Mouse (Mus musculus): ENCODE measurements around the gene Col15a1.
A peak's percentile ranks its signal among the peaks of the same experiment; 100 is the strongest.

The Col15a1 gene

DNA sequence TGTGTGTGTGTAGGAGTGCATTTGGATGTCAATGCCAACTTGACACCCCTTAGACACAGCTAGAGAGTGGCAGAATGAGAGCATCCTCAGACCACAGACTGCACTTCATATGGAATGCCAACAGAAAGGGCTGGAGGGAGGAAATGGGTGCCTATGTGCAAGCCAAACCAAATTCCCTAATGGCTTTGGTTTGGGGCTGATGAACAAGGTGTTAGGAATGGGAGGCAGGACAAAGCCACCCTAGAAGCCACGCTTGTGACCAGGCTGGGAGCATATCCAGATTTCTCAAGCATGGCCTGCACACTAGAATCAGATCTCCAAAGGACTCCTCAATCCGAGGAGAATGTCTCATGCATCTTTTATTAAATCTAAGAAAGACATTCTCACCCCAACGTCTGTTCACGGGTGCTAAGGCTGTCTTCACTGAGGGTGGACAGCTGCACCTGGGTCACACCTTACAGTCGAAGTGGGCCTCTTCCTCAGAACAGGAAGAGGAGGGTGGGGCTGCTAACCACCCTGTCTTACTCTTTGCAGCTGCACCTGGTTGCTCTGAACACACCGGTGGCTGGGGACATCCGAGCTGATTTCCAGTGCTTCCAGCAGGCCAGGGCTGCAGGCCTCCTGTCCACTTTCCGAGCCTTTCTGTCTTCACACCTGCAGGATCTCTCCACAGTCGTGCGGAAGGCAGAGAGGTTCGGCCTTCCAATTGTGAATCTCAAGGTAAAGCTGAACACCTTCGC lies 102.1 kb downstream of the Col15a1 start:
- DNase-seq (ENCODE audit: low spot score): no peak

DNA sequence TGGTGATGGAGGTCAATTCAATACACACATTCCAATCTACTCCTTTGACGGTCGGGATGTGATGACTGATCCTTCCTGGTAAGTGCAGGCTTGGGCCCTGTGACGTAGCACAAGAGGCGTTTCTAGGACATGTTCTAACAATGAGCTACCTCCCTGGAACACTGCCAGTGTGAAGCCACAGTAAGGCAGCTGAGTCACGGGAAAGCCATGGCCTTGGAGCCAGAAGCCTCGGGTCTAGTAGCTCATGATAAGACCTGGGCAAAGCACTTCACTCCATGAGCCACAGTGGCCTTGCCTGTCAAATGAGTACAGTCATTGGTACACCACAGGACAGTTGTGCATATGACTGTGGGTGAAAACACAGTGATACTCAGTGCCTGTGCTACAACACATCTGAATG lies 102.9 kb downstream of the Col15a1 start:
- peak; percentile 83 for DNase-seq (ENCODE audit: low spot score)

DNA sequence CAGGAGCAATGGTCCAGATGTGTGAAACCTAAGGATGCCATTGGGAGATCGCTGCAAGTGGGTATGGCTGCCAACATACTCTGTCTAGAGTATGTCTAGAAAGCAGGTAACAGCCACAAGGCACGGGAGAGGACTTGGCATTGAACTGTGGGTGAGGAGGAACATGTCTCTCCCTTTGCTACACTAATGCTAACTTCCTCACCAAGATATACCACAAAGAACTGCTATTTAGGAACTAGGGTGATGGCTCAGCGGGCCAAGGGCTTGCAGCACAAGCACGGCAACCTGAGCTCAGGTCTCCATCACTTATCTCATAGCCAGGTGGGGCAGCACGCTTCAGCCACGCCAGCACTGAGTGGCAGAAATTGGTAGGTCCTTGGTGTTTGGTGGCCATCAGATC lies 103.5 kb downstream of the Col15a1 start:
- DNase-seq (ENCODE audit: low spot score): no peak

DNA sequence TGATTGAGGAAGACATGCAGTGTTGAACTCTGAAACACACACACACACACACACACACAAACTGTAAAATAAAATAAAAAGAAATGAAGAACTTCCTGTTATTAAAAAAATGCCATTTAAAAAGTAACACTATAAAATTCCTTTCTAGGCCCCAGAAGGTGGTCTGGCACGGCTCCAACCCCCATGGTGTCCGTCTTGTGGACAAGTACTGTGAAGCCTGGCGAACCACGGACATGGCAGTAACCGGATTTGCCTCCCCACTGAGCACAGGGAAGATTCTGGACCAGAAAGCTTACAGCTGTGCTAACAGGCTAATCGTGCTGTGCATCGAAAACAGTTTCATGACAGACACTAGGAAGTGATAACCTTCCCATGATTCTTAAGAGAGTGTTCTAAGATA lies 104.0 kb downstream of the Col15a1 start:
- no peak for DNase-seq (ENCODE audit: low spot score)

DNA sequence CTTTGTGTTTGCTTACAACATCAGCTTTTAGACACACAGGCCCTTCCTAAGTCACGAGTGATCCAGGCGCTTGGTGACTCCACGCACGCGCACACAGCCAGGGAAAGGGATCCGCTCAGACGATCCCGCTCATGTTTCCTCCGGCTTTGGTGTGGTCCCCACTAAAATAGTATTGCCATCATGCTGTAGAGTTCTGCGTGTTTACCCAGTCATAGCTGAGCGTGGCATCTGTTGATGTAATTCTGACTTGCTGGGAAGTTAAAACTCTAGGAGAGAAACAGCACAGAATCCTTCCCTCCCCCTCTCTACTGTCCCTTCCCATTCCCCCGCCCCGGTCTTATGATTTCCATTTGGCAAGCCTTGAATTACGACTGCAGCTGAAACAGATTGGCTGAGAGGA lies 104.7 kb downstream of the Col15a1 start:
- DNase-seq (ENCODE audit: low spot score): no peak

DNA sequence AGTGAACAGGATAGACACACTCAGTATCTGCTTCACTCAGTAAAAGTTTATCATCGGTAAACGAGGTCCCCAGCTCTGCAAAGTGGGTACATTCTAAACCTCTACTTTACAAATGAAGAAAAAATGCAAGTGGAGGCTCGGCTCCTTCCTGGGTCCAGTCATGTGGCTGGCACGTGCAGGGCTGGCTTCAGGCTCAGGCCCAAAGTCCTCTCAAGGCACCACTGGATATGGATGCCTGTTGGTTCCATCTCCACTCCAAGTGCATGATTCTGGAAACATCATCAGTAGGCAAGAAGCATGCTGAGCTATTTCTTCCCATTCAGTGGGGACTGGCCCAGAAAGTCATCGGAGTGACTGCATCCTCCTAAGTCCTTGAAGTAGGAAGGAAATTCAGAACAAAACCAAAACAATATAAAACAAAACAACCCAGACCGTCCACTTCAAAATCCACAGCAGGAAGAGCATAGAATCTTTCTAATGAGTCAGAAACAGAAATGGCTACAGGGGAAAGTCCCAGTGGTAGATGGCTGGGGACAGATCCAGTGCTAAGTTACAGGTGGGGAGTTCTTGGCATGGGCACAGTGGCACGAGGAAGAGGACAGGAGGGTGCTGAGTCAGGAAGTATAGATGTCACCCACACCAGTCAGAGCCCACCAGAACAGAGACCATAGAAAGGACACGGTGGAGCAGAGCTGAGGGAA lies 105.9 kb downstream of the Col15a1 start:
- DNase-seq (ENCODE audit: low spot score): no peak

DNA sequence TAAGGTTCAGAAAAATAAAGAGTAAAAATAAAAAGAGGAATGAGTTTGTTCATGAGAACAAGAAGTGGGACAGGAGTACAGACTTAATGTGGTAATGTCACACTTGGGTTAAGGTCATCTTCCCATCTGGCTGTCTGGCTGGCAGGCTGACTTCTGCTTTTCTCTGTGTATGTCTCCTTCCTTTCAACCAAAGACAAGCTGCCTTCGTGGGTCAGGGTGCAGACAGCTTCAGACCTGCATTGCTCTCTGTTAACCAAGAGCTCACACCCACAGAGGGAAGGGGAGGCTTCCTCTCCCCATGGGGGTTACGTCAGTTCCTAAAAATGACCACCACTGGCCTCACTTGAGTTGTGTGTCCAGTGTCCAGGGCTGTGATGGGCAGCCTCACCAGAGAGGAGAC lies 107.5 kb downstream of the Col15a1 start:
- no peak for DNase-seq (ENCODE audit: low spot score)

DNA sequence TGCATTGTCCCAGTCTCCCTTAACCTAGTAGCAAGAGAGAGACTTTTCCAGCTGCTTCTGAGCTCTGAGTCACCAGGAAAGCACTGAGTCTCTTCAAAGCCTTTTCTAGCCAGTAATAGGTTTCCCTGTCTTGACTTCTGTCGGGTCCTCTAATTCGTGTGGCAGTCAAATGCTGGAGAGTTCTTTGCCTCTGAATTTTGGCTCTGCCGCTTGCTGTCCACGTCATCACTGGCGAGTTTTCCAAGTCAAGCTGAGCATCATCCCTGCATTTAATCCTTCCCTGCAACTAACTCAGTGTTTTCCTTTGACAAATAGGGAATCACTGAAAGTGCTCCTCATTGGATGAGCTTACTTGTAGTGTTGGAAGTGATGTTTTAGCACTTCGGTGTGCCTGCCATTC lies 108.5 kb downstream of the Col15a1 start:
- peak; percentile 42 for DNase-seq (ENCODE audit: low spot score)

DNA sequence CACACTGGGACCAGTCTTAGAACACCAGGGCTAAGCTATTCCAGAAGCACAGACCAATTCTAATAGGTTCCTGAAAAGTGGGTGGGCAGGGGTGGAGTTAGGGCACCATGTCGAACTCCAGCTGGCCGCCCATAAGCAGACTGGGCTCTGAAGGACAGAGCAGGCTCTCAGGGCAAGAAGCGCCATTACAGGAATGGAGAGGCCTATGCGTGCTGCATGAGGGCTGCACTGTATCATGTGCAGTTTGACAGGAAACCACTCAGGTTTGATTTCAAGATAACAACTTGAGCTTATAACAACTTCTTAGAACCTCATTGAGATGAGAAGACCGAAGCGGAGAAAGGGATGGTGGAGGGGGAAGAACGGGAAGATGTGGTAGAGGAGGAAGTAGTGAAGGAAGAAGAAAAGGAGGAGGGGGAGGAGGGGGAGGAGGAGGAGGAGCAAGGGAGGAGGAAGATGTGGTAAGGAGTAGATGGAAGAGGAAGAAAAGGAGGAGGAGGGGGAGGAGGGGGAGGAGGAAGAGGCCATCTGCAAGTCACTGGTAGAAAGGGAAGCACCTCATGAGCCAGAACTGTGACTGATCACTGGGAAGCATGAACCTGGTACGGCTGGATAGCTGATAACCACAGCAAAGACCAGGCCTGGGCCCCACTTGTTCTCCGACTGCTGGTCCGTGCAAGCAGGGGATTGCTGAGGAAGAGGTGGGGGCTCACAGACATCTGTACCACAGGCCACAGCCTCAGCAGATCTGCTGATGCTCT lies 111.8 kb downstream of the Col15a1 start:
- DNase-seq (ENCODE audit: low spot score): no peak

DNA sequence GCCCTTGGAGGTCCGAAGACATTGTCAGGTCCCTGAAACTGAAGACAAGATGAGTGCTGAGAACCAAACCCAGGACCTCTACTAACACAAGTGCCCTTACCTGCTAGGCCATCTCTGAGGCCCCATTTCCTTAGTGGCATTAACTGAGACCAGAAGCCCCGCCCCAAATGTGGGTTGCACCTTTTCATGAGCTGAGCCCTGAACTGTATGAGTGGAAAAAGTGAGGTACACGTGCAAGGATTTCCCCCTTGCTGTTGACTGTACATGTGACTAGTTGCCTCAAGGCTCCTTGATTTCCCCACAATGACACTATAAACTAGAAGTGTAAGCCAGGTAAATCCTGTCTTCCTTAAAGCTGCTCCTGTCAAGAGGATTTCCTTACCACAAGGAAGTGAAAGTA lies 114.4 kb downstream of the Col15a1 start:
- DNase-seq (ENCODE audit: low spot score): no peak

DNA sequence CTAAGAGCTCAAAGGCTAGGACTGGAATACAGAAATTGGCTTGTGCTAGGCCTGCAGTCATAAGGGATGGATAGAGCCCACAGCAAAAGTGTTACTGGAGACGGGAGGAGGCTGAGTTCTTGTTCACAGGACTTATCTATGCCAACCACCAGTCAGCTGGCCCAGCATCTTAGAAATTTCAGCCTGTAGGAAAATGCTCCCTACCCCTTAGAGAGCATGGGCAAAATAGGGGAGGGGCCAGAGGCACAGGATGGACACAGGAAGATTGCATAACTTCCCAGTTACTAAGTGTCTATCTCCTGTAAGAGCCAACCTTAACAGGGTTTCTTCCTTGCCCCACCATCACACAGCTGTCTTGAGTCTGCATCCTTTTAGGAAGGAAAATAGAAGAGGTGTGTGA lies 116.2 kb downstream of the Col15a1 start:
- no peak for DNase-seq (ENCODE audit: low spot score)

DNA sequence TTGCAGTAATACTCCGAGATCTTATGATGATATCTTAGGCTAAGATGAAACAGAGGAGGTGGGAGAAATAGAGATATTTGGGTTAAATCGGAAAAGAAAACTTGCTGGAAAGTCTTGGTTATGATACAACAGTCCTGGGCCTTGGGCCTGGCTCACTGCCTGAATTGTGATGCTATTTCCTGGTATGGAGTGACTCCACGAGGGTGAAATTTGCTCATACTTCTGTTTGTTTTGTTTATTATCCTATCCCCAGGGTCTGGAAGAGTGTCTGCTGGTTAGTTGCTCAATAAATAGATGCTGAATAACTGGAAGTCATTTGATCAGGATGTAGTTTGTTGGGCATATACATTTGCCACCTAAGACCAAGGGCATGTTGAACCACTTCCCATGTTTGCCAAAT lies 119.8 kb downstream of the Col15a1 start:
- no peak for DNase-seq (ENCODE audit: low spot score)

DNA sequence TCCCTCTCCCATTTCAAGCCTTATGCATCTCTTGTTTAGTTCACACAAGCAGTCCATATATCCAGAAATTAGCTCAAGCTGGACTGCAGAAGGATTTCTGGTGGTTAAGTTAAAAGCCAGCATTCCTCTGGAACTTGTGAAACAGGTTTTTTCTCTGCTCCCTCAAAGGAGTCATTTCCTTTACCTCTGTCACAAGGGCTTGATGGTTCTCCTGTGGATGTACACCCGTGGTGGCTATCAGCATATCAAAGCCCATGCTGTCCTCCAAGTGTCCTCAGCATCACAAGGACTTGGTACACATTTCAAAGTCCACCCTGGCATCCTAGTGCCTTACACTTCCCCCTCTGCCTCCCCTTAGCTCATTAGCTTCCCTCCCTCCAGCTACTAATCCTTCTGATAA lies 121.3 kb downstream of the Col15a1 start:
- DNase-seq (ENCODE audit: low spot score): no peak

DNA sequence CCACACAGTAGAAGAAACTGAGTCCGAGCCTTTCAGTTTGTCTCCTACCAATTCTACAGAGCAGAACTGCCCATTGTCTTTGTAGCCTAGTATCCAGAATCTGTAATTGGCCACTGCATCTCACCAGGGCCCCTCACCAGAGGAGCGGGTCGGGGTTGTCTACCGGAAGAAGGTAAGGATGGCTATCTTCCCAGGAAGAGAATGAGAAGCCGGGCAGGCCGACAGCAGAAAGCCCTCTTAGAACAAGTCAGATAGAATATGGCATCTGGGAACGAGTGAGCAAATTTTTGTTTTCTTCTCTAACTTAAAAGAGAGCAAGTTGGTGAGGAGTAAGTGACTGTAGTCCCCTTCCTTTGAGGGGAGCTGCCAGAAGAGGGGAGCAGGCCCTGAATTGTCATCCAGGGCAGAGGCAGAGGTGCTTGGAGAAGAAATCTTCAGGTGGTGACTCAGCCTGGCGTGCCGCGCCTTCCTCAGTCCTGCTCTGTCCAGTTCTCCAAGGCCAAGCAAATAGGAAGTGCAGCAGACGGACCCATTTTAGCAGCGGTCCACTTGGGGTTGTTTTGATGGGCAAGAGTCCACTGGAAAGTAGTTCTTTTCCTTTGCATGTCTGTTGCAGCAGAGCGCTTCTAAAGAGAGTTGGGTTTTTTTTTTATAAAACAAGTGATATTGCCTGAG lies 122.6 kb downstream of the Col15a1 start:
- DNase-seq (ENCODE audit: low spot score): peak; percentile 32

DNA sequence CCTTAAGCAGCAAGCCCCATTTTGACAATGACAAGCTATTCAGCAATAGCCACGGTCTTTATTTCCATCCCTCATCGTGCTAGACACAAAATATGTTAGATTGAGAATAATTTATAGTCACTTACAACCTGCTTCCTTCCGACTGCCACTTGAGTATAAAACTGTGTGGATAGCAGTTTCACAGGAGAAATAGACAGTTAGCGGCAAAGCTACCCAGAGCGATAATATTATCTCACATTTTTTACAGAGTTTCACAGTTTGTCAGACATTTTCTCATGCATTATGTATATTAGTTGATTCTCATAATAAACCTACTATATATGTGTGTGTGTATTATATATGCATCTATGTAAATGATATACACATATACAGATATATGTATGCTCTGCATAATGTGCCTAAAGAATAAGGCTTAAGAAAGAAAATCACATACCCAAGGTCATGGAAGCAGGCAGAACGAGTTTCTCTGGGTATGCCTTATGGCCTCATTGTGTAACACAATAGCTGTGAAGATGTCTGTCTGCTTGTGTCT lies 124.9 kb downstream of the Col15a1 start:
- no peak for DNase-seq (ENCODE audit: low spot score)

DNA sequence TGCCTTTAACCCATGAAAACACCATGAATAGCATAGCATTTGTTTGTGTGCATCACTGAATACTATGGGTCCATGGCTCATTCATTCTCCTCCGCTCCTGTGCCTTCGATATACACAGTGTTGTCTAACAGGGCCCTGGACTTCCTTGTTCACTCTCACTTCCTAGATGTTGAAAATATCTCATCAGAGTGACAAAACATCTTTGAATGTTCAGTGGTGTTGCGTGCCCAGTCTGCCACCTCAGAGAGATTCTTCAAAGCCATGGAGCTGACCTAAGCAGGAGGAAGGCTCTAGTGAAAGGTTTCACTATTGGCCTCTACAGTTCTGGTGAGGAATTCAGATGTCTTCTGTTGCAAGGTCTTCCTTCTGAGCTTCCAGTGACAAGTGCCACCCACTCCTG lies 125.6 kb downstream of the Col15a1 start:
- no peak for DNase-seq (ENCODE audit: low spot score)

DNA sequence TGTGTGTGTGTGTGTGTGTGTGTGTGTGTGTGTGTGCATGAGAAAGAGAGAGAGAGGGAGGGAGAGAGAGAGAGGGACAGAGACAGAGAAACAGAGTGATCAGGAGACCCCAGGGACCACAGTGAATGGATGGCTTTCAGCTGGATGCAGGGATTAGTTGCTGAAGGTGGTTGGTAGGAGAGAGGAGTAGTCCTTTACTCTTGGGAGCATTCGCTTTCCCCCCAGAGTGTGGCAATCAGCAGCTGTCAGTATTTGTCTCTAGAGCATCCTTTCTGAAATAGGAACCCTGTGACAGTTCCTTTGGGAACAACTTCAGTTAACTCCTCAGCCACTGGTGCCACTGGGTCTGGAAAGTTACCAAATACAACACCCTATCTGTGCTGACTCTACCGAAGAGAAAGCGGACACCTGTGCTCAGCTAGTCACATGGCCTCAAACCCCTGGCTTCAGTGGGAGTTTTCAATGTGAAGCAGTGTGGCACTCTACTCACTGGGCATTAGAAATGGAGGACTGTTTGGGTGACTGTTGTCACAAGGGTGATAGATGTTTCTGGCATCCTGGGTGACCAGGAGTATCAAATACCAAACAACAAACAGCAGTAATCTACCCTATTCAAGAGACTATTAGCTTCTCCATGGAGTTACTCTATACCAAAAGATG lies 129.1 kb downstream of the Col15a1 start:
- DNase-seq (ENCODE audit: low spot score): no peak

DNA sequence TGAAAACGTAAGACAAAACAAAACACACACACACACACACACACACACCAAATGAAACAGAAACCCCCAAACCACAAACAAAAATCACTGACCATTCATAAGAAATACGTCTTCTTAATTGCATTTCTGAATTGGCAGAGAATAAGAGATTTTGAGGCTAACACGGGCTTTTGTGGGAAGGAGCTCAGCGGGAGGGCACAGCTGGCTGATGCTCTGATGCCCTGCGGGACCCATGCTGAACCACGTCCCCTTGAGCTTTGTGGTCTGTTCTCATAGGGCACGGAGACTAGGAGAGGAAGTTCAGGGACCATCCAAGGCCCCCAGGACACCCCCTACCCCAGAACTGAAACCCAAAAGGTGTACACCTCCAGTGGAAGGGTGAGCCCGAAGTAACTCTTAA lies 134.7 kb downstream of the Col15a1 start:
- no peak for DNase-seq (ENCODE audit: low spot score)

DNA sequence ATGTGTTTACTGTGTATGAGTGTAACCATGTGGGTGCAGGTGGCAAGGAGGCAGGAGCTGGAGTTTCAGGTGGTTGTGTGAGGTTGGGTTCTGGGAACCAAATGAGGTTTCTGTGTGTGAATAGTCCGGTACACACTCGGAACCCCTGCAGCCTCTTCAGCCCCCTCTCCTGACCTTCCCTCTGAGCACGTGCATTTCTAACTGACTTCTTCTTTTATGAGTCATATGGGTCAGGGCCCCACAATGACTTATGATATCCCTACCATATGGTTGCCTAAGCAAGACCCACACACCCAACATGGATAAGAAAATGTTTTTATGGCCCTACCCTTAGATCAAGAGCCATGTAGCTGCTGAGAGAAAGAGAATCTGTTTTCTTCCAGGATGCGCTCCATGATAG lies 139.1 kb downstream of the Col15a1 start:
- no peak for DNase-seq (ENCODE audit: low spot score)

DNA sequence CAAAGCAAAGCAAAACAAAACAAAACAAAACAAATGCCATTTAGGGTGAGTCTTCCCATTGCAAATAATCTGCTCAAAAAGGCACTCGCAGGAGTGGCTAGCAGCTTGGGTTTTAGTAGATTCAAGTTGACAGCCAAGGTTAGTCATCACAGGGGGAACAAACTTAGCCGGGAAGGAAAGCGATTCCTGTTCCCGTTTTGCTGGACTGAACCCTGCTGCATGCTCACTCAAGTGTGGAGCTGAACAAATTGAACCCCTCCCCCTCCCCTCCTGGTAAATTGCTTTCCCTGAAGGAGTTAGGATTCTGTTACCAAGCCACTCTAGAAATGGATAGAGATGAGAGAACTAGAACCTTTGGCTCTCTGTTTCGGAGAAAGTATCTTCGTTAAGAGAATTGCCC lies 141.8 kb downstream of the Col15a1 start:
- peak; percentile 21 for DNase-seq (ENCODE audit: low spot score)

DNA sequence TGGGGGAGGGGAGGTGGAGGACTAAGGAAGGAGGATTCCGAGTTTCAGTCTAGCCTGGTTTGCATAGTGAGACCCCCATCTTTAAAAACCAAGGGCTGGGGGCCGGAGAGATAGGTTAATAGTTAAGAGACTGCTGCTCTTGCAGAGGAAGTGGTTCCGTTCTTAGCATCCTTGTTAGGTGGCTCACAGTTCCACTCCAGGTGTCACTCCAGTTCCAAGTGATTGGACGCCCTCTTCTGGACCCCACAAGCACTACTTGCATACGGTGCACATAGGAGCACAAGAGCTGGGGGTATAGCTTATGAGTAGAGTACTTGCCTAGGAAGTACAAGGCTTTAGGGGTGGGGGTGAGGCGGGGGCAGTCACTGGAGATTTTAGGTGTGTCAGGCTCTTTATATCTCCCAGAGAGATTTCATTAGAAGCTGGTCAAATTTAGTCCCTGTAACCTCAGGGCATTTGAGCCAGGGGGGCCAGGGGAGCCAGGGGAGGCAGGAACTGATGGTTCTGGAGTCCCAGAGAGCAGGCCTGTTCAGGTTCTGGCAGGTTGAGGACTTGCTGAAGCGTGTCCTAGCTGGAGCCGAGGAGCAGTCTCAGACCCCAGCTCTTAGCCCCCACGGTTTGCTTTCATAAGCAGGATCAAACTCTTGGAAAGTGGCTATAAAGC lies 143.6 kb downstream of the Col15a1 start:
- peak; percentile 63 for DNase-seq (ENCODE audit: low spot score)
